Mouse (Mus musculus): ENCODE data around the gene Elp5. TPM values are rescaled to one million over a fixed set of nuclear protein-coding genes. Genes with fewer than 3 reads are reported as not detected.
A peak's percentile ranks its signal among the peaks of the same experiment; 100 is the strongest.

Gene Elp5
- polyA plus RNA-seq, 1 experiment from 2014 or later, result 55.1 TPM

DNA sequence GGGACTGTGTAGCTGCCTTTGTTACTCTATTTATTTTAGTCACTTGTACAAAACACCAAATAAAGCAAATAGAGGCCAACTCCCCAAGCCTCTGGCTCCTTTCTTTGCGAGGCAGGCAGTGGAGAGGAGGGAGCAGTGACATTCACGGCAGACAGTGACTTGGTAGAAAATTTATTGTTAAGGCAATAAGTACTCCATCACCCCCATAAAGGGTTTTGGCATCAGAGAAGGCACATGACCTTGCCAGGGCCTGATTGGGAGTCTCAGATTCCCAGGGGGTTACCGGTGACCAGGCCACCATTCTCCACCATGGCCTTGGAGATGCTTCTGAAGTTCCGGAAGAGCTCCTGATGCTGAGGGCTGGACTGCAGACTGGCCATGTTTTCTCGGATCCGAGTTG, 27.7 kb upstream of the Elp5 start:
- Histone ChIP-seq H3K36me3 (ENCODE audit: control insufficient read depth, insufficient read depth) (peaks cover 50% of the 10 kb centered on the region), H3K27ac (ENCODE audit: low read length) (no peak overlapping the region), H3K4me3 (ENCODE audit: low read depth, low read length) (no peak overlapping the region), H3K9me3 (replicated peaks; ENCODE audit: control insufficient read depth, low read length) (no peaks in the 10 kb centered on the region), H3K4me2 (ENCODE audit: low read depth, low read length) (no peak overlapping the region), H3K4me1 (ENCODE audit: control insufficient read depth, low read depth, low read length) (peaks cover 11% of the 10 kb centered on the region), H3K9ac (ENCODE audit: low read depth, low read length) (no peak overlapping the region), H3K27me3 (ENCODE audit: control insufficient read depth, insufficient read depth, low read depth, low read length) (no peaks in the 10 kb centered on the region)
- ATAC-seq (ENCODE audit: low read depth), result no peak
- 76% methylated on average over 6 of the region's 6 CpGs for WGBS (ENCODE audit: insufficient replicate concordance)

- 60% methylated on average over 5 of the region's 5 CpGs for WGBS (ENCODE audit: insufficient replicate concordance)
These were observed 23.2 kb upstream of the Elp5 start for GRCm38 (mm10) chr11:70005521-70005920.

GRCm38 (mm10) chr11:70002471-70002870, 20.2 kb upstream of the Elp5 start:
- Histone ChIP-seq H3K9me3 (replicated peaks; ENCODE audit: control insufficient read depth, low read length) (no peaks in the 10 kb centered on the region), H3K27me3 (ENCODE audit: control insufficient read depth, insufficient read depth, low read depth, low read length) (no peaks in the 10 kb centered on the region), H3K4me2 (ENCODE audit: low read depth, low read length) (no peak overlapping the region), H3K27ac (ENCODE audit: low read length) (no peak overlapping the region), H3K9ac (ENCODE audit: low read depth, low read length) (no peak overlapping the region), H3K4me1 (ENCODE audit: control insufficient read depth, low read depth, low read length) (peaks cover 33% of the 10 kb centered on the region), H3K4me3 (ENCODE audit: low read depth, low read length) (no peak overlapping the region), H3K36me3 (ENCODE audit: control insufficient read depth, insufficient read depth) (peaks cover 28% of the 10 kb centered on the region)
- 68% methylated on average over 2 of the region's 2 CpGs for WGBS (ENCODE audit: insufficient replicate concordance)
- no peak for ATAC-seq (ENCODE audit: low read depth)

More at GRCm38 (mm10) chr11:70005521-70005920, 23.2 kb upstream of the Elp5 start:
- H3K4me2 ChIP-seq (ENCODE audit: low read depth, low read length), result no peak overlapping the region
- H3K9me3 ChIP-seq (replicated peaks; ENCODE audit: control insufficient read depth, low read length), result no peaks in the 10 kb centered on the region
- H3K27me3 ChIP-seq (ENCODE audit: control insufficient read depth, insufficient read depth, low read depth, low read length), result no peaks in the 10 kb centered on the region
- no peak overlapping the region for H3K4me3 ChIP-seq (ENCODE audit: low read depth, low read length)
- H3K27ac ChIP-seq (ENCODE audit: low read length), result no peak overlapping the region
- peaks cover 13% of the 10 kb centered on the region for H3K4me1 ChIP-seq (ENCODE audit: control insufficient read depth, low read depth, low read length)
- no peak overlapping the region for H3K9ac ChIP-seq (ENCODE audit: low read depth, low read length)
- no peak for ATAC-seq (ENCODE audit: low read depth)
- peaks cover 23% of the 10 kb centered on the region for H3K36me3 ChIP-seq (ENCODE audit: control insufficient read depth, insufficient read depth)

DNA sequence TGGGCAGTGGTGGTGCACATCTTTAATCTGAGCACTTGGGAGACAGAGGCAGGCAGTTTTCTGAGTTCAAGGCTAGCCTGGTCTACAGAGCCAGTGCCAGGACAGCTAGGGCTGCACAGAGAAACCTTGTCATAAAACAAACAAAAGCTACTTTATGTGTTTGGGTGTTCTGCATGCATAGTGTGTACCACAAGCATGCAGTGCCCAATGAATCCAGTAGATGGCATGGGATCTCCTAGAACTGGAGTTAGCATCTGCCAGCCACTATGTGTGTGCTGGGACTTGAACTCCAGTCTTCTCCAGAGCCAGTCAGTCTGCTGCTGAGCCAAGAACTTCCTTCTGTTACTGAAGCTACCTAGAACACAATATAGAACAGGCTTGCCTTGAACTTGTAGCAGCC, 19.5 kb upstream of the Elp5 start:
- H3K4me3 ChIP-seq (ENCODE audit: low read depth, low read length), result peak overlapping the region; percentile 76; the same call in 1 of the 2 replicates
- H3K9ac ChIP-seq (ENCODE audit: low read depth, low read length), result no peak overlapping the region
- H3K36me3 ChIP-seq (ENCODE audit: control insufficient read depth, insufficient read depth), result peaks cover 28% of the 10 kb centered on the region
- no peak for ATAC-seq (ENCODE audit: low read depth)
- H3K4me2 ChIP-seq (ENCODE audit: low read depth, low read length), result peak overlapping the region; percentile 100
- H3K27ac ChIP-seq (ENCODE audit: low read length), result no peak overlapping the region
- H3K9me3 ChIP-seq (replicated peaks; ENCODE audit: control insufficient read depth, low read length), result no peaks in the 10 kb centered on the region
- H3K27me3 ChIP-seq (ENCODE audit: control insufficient read depth, insufficient read depth, low read depth, low read length), result no peaks in the 10 kb centered on the region
- peaks cover 39% of the 10 kb centered on the region for H3K4me1 ChIP-seq (ENCODE audit: control insufficient read depth, low read depth, low read length)

GRCm38 (mm10) chr11:70001159-70001558, 18.8 kb upstream of the Elp5 start:
- no peak for ATAC-seq (ENCODE audit: low read depth)

GRCm38 (mm10) chr11:70000396-70000898, 18.1 kb upstream of the Elp5 start, which contains the start of gene Dvl2:
Gene Dvl2 (plus strand): TSS chr11:70000595.
- peak within 1 kb of the TSS; percentile 76 for H3K9ac ChIP-seq (ENCODE audit: low read depth, low read length)
- WGBS (ENCODE audit: insufficient replicate concordance), result under 1% methylated on average over 48 of the region's 48 CpGs
- no peaks in the 10 kb centered on the region for H3K27me3 ChIP-seq (ENCODE audit: control insufficient read depth, insufficient read depth, low read depth, low read length)
- H3K9me3 ChIP-seq (replicated peaks; ENCODE audit: control insufficient read depth, low read length), result no peaks in the 10 kb centered on the region
- H3K4me1 ChIP-seq (ENCODE audit: control insufficient read depth, low read depth, low read length), result peaks cover 40% of the 10 kb centered on the region
- H3K4me2 ChIP-seq (ENCODE audit: low read depth, low read length), result peak within 1 kb of the TSS; percentile 100
- peak; percentile 19 for ATAC-seq (ENCODE audit: low read depth)
- peak within 1 kb of the TSS; percentile 83 for H3K27ac ChIP-seq (ENCODE audit: low read length)
- H3K36me3 ChIP-seq (ENCODE audit: control insufficient read depth, insufficient read depth), result peaks cover 20% of the 10 kb centered on the region
- H3K4me3 ChIP-seq (ENCODE audit: low read depth, low read length), result peak within 1 kb of the TSS; percentile 76

More at GRCm38 (mm10) chr11:70001159-70001558, 18.8 kb upstream of the Elp5 start:
- H3K4me1 ChIP-seq (ENCODE audit: control insufficient read depth, low read depth, low read length), result peaks cover 40% of the 10 kb centered on the region
- H3K27me3 ChIP-seq (ENCODE audit: control insufficient read depth, insufficient read depth, low read depth, low read length), result no peaks in the 10 kb centered on the region
- peak overlapping the region; percentile 100 for H3K4me2 ChIP-seq (ENCODE audit: low read depth, low read length)
- no peak overlapping the region; the same call in 1 of the 2 replicates for H3K27ac ChIP-seq (ENCODE audit: low read length)
- no peaks in the 10 kb centered on the region for H3K9me3 ChIP-seq (replicated peaks; ENCODE audit: control insufficient read depth, low read length)
- peak overlapping the region; percentile 76 for H3K4me3 ChIP-seq (ENCODE audit: low read depth, low read length)
- H3K36me3 ChIP-seq (ENCODE audit: control insufficient read depth, insufficient read depth), result peaks cover 24% of the 10 kb centered on the region
- H3K9ac ChIP-seq (ENCODE audit: low read depth, low read length), result peak overlapping the region; percentile 76
- 10% methylated on average over 8 of the region's 8 CpGs for WGBS (ENCODE audit: insufficient replicate concordance)

DNA sequence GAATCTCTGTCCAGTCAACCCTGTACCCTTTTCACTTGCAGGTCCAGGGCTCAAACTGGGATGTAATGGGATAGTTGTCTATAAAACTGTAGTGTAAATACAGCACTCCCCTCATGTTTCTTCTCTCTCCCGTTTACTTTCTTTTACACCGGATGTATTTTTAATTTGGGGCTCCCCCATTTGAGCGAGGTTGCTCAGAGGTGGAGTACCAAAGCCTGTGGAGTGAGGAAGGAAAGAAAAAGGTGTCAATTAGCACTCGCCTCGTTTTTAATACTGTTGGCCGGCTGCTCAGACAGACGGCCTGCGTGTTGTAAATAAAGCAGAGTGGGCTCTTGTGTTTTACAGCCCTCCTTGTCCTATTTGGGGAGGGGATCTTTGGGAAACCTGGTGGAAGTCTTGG, 17.3 kb upstream of the Elp5 start:
- H3K27ac ChIP-seq (ENCODE audit: low read length), result peak overlapping the region; percentile 3; the same call in 1 of the 2 replicates
- no peak overlapping the region for H3K9ac ChIP-seq (ENCODE audit: low read depth, low read length)
- ATAC-seq (ENCODE audit: low read depth), result no peak
- whole genome bisulfite sequencing (ENCODE audit: insufficient replicate concordance), result 85% methylated on average over 8 of the region's 8 CpGs
- H3K36me3 ChIP-seq (ENCODE audit: control insufficient read depth, insufficient read depth), result peaks cover 21% of the 10 kb centered on the region
- peaks cover 42% of the 10 kb centered on the region for H3K4me1 ChIP-seq (ENCODE audit: control insufficient read depth, low read depth, low read length)
- H3K4me2 ChIP-seq (ENCODE audit: low read depth, low read length), result no peak overlapping the region
- H3K27me3 ChIP-seq (ENCODE audit: control insufficient read depth, insufficient read depth, low read depth, low read length), result no peaks in the 10 kb centered on the region
- H3K4me3 ChIP-seq (ENCODE audit: low read depth, low read length), result no peak overlapping the region
- H3K9me3 ChIP-seq (replicated peaks; ENCODE audit: control insufficient read depth, low read length), result no peaks in the 10 kb centered on the region

- 78% methylated on average over 27 of the region's 27 CpGs for WGBS (ENCODE audit: insufficient replicate concordance)
- Histone ChIP-seq H3K4me3 (ENCODE audit: low read depth, low read length) (no peak overlapping the region), H3K9ac (ENCODE audit: low read depth, low read length) (no peak overlapping the region), H3K9me3 (replicated peaks; ENCODE audit: control insufficient read depth, low read length) (no peaks in the 10 kb centered on the region), H3K36me3 (ENCODE audit: control insufficient read depth, insufficient read depth) (peaks cover 29% of the 10 kb centered on the region), H3K27ac (ENCODE audit: low read length) (peak overlapping the region; percentile 3; the same call in 1 of the 2 replicates), H3K4me2 (ENCODE audit: low read depth, low read length) (no peak overlapping the region), H3K4me1 (ENCODE audit: control insufficient read depth, low read depth, low read length) (peaks cover 48% of the 10 kb centered on the region), H3K27me3 (ENCODE audit: control insufficient read depth, insufficient read depth, low read depth, low read length) (no peaks in the 10 kb centered on the region)
- no peak for ATAC-seq (ENCODE audit: low read depth)
These were observed 16.5 kb upstream of the Elp5 start for GRCm38 (mm10) chr11:69998567-69999491.

DNA sequence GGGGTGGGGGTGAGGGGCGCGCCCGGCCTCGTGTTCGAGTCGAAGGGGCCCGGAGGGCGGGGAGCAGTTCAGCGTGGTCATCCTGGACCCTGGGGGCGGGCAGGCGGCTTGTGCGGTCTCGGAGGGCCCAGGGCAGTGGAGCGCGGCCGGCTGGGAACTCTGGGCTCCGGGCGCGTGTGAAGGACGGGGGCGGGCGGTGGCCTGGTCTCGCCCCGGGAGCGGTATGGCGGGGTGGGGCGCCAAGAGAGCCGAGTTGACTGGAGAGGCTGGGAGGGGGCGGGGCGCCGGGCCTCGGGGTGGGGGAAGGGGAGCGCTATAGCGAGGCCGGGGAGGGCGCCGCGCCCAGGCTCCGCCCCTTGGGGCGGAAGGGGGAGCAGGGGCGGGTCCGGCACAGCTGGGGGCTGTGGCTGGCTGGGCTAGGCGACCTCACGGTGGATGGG, 14.8 kb upstream of the Elp5 start:
- peak overlapping the region; percentile 98 for H3K27ac ChIP-seq (ENCODE audit: low read length)
- WGBS (ENCODE audit: insufficient replicate concordance), result under 1% methylated on average over 32 of the region's 44 CpGs
- ATAC-seq (ENCODE audit: low read depth), result peak; percentile 72
- peak overlapping the region; percentile 100 for H3K9ac ChIP-seq (ENCODE audit: low read depth, low read length)
- peak overlapping the region; percentile 98 for H3K4me3 ChIP-seq (ENCODE audit: low read depth, low read length)
- H3K4me2 ChIP-seq (ENCODE audit: low read depth, low read length), result peak overlapping the region; percentile 91
- no peaks in the 10 kb centered on the region for H3K9me3 ChIP-seq (replicated peaks; ENCODE audit: control insufficient read depth, low read length)
- peaks cover 33% of the 10 kb centered on the region for H3K36me3 ChIP-seq (ENCODE audit: control insufficient read depth, insufficient read depth)
- peaks cover 57% of the 10 kb centered on the region for H3K4me1 ChIP-seq (ENCODE audit: control insufficient read depth, low read depth, low read length)
- H3K27me3 ChIP-seq (ENCODE audit: control insufficient read depth, insufficient read depth, low read depth, low read length), result no peaks in the 10 kb centered on the region

Measured in liver, embryonic 16.5 days (tissue).